In genomic region chr7:102369661-102370060, GRCm38 (mm10) we compare ENCODE assay signal across 9 mouse cellular contexts.
DNase-seq lines count a peak whose midpoint lies in the region; ATAC-seq lines count a peak whose summit lies in the region.
"Had no signal": no experiment of that assay in that cellular context is flagged by ENCODE, and none has a peak within 500 bp of the region (broad histone marks: within the 10 kb centered on the region; RNA-seq: fewer than 3 reads in every experiment).

No protein-coding gene starts in this region.

- ATAC-seq in kidney, embryonic 16.5 days (ENCODE audit: low FRiP score, low TSS enrichment): peak; percentile 73; the same call in 1 of the 2 replicates
- no peak for ATAC-seq in midbrain, embryonic 11.5 days (ENCODE audit: low FRiP score)

- H3K9me3 ChIP-seq in kidney, embryonic 16.5 days (ENCODE audit: low read length): no peaks in the 10 kb centered on the region
- H3K9me3 ChIP-seq in midbrain, embryonic 11.5 days (ENCODE audit: control insufficient read depth, low read length): no peaks in the 10 kb centered on the region
- H3K9me3 ChIP-seq: G1E had no signal

- no peaks in the 10 kb centered on the region for H3K36me3 ChIP-seq in kidney, embryonic 16.5 days (ENCODE audit: insufficient read depth, low read length)
- H3K36me3 ChIP-seq in midbrain, embryonic 11.5 days (ENCODE audit: control insufficient read depth, insufficient read depth, low read length): no peaks in the 10 kb centered on the region

- intact Hi-C loops in left cerebral cortex, postnatal 4 days (cut with DNase I): no loop called here

- no peaks in the 10 kb centered on the region for H3K27me3 ChIP-seq in kidney, embryonic 16.5 days (ENCODE audit: insufficient read depth, low read length)
- no peaks in the 10 kb centered on the region for H3K27me3 ChIP-seq in midbrain, embryonic 11.5 days (ENCODE audit: control insufficient read depth, insufficient read depth, low read length)

- no peak overlapping the region for H3K4me2 ChIP-seq in kidney, embryonic 16.5 days (replicated peaks; ENCODE audit: low read depth, low read length)
- H3K4me2 ChIP-seq in midbrain, embryonic 11.5 days: no peak overlapping the region

- H3K4me1 ChIP-seq in kidney, embryonic 16.5 days (ENCODE audit: insufficient read depth, low read length): no peaks in the 10 kb centered on the region
- no peaks in the 10 kb centered on the region for H3K4me1 ChIP-seq in midbrain, embryonic 11.5 days (ENCODE audit: control insufficient read depth, insufficient read depth, low read length)

- H3K4me3 ChIP-seq in kidney, embryonic 16.5 days (ENCODE audit: low read length): no peak overlapping the region
- no peak overlapping the region for H3K4me3 ChIP-seq in midbrain, embryonic 11.5 days (ENCODE audit: low read depth, low read length)

- WGBS in kidney, embryonic 16.5 days: 35% methylated on average over 4 of the region's 4 CpGs
- WGBS in midbrain, embryonic 11.5 days: 55% methylated on average over 4 of the region's 4 CpGs

- H3K9ac ChIP-seq in kidney, embryonic 16.5 days (replicated peaks; ENCODE audit: low read length): no peak overlapping the region
- no peak overlapping the region for H3K9ac ChIP-seq in midbrain, embryonic 11.5 days (ENCODE audit: low read length)

- no peak overlapping the region for H3K27ac ChIP-seq in kidney, embryonic 16.5 days (ENCODE audit: low read length)
- H3K27ac ChIP-seq in midbrain, embryonic 11.5 days (ENCODE audit: low read depth, low read length): no peak overlapping the region

- DNase-seq in heart, adult 18-20 months: peak; percentile 37 to 49
- no peak for DNase-seq in heart, adult 8-10 months (ENCODE audit: low spot score)
- DNase-seq in adrenal gland, postnatal 10 days: peak; percentile 47
- peak; percentile 12 for DNase-seq in embryo, embryonic 9.5 days (ENCODE audit: extremely low spot score)
- peak; percentile 77 for DNase-seq in left cerebral cortex, postnatal 4 days
- DNase-seq in telencephalon, adult 2 months (ENCODE audit: low read depth, low spot score): peak; percentile 89
- DNase-seq in midbrain, embryonic 11.5 days (ENCODE audit: low spot score, missing footprints): no peak

Comparison
In these comparisons a context has a peak if more than half of its experiments do, and no peak if none do; other contexts are left out.
1. DNase-seq: peak in heart, adult 18-20 months (2 of 2), adrenal gland, postnatal 10 days (single experiment), embryo, embryonic 9.5 days (single experiment), left cerebral cortex, postnatal 4 days (single experiment) and telencephalon, adult 2 months (single experiment); none in heart, adult 8-10 months (single experiment) and midbrain, embryonic 11.5 days (single experiment).